Mouse (Mus musculus) heart, embryonic 15.5 days (tissue): ENCODE measurements around the gene Babam1. TPM values are rescaled to one million over a fixed set of nuclear protein-coding genes. Genes with fewer than 3 reads are reported as not detected.

Source experiments
- polyA plus RNA-seq: library from polyadenylated mRNA; unstranded; fragments of >200 nt; fragmentation: Nextera tagmentation; extraction: Ambion mirVana; gene quantifications from 2 replicates; pipeline ENCODE4 v1.2.1, GENCODE M21; 2015

Babam1 gene
- polyA plus RNA-seq, 1 experiment from 2014 or later, result 75.5 TPM

Other genes with a start within 250 kb of the Babam1 start
- gene Myo9b, start 124.1 kb upstream of the Babam1 start, polyA plus RNA-seq, result 13.6 and 20.2 TPM in 2 replicates
- gene Haus8, start 123.9 kb upstream of the Babam1 start, polyA plus RNA-seq, result 114 and 120 TPM in 2 replicates
- gene Use1, start 30.0 kb upstream of the Babam1 start, polyA plus RNA-seq, result 67.6 and 75.3 TPM in 2 replicates
- 4.9 and 7.2 TPM in 2 replicates for gene Ocel1, start 25.6 kb upstream of the Babam1 start, polyA plus RNA-seq
- gene Nr2f6, start 14.9 kb upstream of the Babam1 start, polyA plus RNA-seq, result 43.4 and 51.5 TPM in 2 replicates
- gene Ushbp1, start 1.1 kb upstream of the Babam1 start, polyA plus RNA-seq, result 14.6 and 17.3 TPM in 2 replicates
- gene Ankle1, start 9.1 kb downstream of the Babam1 start, polyA plus RNA-seq, result 23.0 and 34.0 TPM in 2 replicates
- 34.6 and 45.0 TPM in 2 replicates for gene Abhd8, start 66.8 kb downstream of the Babam1 start, polyA plus RNA-seq
- gene Mrpl34, start 68.1 kb downstream of the Babam1 start, polyA plus RNA-seq, result 149 and 188 TPM in 2 replicates
- gene Dda1, start 72.3 kb downstream of the Babam1 start, polyA plus RNA-seq, result 68.4 and 84.1 TPM in 2 replicates
- gene Ano8, start 89.1 kb downstream of the Babam1 start, polyA plus RNA-seq, result 0.81 and 1.9 TPM in 2 replicates
- gene Gtpbp3, start 91.2 kb downstream of the Babam1 start, polyA plus RNA-seq, result 10.5 and 11.8 TPM in 2 replicates
- gene Plvap, start 114.9 kb downstream of the Babam1 start, polyA plus RNA-seq, result 87.2 and 113 TPM in 2 replicates
- gene Ccdc194, start 128.8 kb downstream of the Babam1 start, polyA plus RNA-seq, result 0.30 and 0.48 TPM in 2 replicates
- gene Bst2, start 140.6 kb downstream of the Babam1 start, polyA plus RNA-seq, result 34.6 and 45.1 TPM in 2 replicates
- gene Mvb12a, start 146.1 kb downstream of the Babam1 start, polyA plus RNA-seq, result 51.1 and 65.2 TPM in 2 replicates
- gene Tmem221, start 162.0 kb downstream of the Babam1 start, polyA plus RNA-seq, result 0.42 and 1.1 TPM in 2 replicates
- 0.08 TPM in 1 of 2 replicates, not detected in the other for gene Nxnl1, start 169.7 kb downstream of the Babam1 start, polyA plus RNA-seq
- gene Slc27a1, start 172.0 kb downstream of the Babam1 start, polyA plus RNA-seq, result 18.8 and 27.8 TPM in 2 replicates
- 159 and 171 TPM in 2 replicates for gene Pgls, start 195.3 kb downstream of the Babam1 start, polyA plus RNA-seq
- 2.1 and 3.1 TPM in 2 replicates for gene Fam129c, start 200.8 kb downstream of the Babam1 start, polyA plus RNA-seq
- gene Colgalt1, start 214.1 kb downstream of the Babam1 start, polyA plus RNA-seq, result 50.4 and 64.5 TPM in 2 replicates